Mouse (Mus musculus) mesoderm, embryonic 11.5 days (tissue): ENCODE measurements around the gene Nkiras2.
"Not testable (repeated sequence)": the region's sequence is repeated elsewhere in the genome, so short reads cannot be mapped to it uniquely, and the experiment has no call there.

Source experiments
- DNase-seq: peaks from one replicate; pipeline ENCODE4 v3.0.0-alpha.2; 2012; ENCODE audit warnings: low read depth, low spot score

The Nkiras2 gene

DNA sequence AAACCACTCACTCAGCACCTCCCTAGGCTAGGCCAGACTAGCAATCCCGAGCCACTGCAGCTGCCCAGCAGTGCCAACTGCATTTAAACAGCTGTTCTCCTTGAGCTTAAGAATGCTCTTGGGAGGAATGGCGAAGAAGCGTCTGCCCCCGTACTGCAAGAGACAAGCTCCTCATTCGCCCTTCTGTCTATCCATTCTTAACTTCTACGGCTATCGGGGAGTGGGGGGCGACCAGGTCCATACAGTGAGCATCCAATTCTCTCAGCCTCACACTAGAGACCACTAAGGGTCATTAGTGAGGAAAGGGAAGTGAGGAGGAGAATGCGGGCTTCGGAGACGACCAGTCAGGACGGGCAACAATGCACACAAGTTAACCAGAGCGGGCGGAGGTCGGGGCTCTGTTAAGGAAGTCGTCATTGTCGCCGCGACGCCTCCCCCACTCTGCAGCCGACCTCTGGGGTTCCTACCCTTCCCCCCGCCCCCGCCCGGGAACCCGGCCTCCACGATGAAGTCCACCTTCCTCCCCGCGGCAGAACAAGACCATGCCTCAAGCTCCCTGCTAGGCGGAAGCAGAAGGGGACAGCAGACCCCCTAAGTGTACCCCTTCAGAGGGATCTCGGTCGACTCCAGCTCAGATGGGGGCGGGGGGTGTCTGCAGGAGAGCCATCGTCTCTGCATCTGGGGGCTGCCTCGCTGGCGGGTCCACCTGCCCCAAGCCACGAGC is at the start of gene Nkiras2:
TSS of gene Nkiras2 (plus strand) at position 484 of the 724 bp plus-strand sequence.
- DNase-seq: peak; percentile 80

GRCm38 (mm10) chr11:100569789-100570188 is 49.3 kb upstream of the Nkiras2 start:
- no peak for DNase-seq

DNA sequence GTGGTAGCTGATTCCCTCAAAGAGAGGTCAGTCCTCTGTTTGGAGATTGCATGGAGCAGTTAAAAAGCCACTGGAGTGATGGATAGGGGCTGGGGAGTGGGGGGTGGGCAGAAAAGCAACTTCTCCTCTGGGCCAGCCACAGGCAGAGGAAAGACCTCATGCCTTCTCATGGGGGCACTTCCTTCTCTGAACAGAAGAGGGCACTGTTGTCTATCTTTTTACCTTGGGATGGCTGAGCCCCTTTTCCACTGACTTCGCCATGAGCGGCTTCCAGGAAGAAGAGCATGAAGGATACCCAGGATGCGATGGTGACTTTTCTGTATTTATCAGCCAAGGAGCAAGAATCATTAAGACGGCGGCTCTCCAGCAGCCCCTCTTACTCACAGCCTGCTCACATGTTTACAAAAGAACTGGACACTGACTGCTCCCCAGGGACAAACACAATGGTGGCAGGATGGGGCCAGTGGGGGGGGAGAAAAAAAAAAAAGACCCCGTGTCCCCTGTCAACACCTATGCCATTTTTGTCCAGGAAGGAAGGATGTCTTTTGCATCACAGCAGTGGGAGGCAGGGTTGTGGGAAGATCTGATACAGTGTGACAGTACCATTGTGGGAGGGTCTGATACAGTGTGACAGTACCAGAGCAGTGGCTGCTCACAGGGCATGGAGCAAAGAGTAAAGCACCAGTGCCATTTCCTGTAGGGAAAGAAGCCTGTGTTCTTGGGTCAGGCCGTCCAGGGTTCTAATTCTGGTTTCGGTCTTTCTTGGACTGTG is 48.4 kb upstream of the Nkiras2 start:
- DNase-seq: peak; percentile 86

DNA sequence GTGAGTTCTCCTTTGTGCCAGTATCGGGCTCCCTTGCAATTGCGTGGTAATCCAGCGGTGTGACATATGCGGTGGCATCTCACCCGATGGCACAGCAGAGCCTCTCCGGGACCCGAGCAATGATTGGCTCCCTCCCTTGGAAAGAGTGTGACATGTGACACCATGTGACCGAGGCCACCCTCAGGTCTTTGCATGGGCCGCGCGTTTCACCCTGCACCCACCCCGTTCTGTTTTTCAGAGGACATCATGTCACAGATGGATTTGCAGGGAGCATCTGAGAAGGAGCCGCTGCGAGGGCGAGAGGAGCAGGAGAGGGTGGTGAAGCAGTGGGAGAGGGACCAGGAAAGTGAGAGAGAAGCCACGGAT is 47.9 kb upstream of the Nkiras2 start:
- DNase-seq: no peak

GRCm38 (mm10) chr11:100574188-100574587 is 44.9 kb upstream of the Nkiras2 start:
- no peak for DNase-seq

DNA sequence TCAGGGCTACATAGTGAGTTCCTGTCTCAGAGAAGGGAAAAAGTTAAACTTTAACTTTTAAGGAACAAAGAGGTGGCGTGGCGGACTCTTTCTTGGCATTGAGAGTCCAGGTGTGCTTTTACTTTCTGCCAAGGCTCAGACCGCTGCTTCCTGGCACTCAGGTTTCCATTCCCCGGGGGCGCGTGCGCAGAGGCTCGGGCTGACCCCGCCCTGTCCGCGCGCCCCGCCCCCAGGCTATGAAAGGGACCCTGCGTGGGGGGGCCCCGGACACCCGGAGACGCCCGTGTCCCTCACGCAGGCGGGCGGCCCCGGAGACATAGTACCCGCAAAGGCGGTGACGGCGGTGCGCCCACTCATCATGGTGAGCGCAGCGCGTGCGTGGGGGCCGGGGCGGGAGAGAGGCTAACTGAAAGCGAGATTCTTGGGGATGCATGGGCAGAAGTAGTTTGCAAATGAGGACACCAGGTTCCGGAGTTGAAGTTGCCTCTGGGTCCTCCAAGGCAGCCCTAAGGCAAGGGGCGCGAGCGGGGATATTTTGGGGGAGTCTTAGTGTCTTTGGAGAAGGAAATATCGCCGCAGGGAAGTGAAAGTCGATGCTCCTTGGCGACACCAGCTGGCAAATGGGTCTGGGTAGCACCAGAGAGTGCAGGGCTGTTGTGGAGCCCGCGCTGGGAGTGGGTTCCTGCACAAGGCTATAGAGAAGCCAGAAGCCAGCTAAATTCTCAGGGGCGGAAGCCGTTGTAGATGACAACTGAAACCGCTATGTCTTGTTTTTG is 44.1 kb upstream of the Nkiras2 start, which contains the start of gene Cnp:
TSS of gene Cnp (plus strand) at position 197 of the 776 bp plus-strand sequence.
- peak; percentile 54 for DNase-seq

DNA sequence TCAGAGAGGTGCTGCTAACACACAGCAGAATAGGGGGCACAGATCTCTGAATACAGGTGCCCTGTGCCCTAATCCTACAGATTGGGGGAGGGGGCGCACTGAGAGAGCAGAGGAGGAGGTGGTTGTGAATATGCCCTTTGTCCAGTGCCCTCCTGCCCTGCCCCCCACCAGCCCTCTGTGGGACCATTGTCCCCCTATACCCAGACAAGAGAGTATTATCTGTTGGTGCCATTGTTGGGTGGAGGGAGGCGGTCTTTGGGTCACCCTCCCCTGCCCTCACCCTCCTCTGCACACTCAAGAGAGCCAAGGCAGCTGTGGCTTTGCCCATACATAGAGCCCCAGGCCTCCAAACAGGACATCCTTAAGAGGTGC is 43.6 kb upstream of the Nkiras2 start:
- DNase-seq: no peak

DNA sequence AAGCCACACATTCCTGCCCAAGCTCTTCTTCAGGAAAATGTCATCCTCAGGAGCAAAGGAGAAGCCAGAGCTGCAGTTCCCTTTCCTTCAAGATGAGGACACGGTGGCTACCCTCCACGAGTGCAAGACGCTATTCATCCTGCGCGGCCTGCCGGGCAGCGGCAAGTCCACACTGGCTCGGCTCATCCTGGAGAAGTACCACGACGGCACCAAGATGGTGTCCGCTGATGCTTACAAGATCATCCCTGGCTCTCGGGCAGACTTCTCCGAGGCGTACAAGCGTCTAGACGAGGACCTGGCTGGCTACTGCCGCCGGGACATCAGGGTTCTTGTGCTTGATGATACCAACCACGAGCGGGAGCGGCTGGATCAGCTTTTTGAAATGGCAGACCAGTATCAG is 42.8 kb upstream of the Nkiras2 start:
- no peak for DNase-seq

DNA sequence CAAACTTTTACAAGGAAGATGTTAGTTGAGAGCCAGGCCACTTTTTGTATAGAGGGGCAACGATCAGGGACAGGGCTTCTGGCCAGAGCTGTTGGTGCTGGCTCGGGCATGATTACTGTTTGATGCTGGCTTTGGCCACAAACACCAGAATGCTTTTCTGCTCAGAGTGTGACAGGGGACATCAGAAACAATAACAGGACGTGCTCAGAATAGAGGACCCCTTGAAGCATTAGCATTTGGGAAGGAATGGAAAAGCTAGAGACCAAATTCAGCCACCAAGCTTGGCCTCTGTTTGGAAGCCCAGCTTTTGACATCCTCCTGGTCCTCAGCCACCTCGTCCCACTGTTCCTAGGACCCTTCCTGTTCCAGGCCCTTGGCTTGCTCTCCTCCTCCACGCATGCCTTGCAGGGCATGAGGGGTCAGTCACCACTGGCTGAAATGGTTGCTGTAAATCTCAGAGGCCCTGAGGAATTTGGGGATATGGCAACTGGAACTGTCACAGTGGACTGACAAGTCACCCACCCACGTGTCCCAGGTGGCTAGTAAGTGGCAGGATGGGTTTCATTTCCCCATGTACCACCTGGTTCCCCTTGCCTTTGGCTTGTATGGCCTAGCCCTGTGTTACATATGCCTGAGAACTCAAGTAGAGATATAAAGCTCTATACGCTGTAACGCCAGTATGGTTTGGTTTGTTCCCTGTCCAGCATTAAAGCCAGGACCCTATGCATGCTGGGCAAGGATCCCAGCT is 41.0 kb upstream of the Nkiras2 start:
- DNase-seq: no peak

GRCm38 (mm10) chr11:100579116-100579799 is 39.8 kb upstream of the Nkiras2 start:
- no peak for DNase-seq

DNA sequence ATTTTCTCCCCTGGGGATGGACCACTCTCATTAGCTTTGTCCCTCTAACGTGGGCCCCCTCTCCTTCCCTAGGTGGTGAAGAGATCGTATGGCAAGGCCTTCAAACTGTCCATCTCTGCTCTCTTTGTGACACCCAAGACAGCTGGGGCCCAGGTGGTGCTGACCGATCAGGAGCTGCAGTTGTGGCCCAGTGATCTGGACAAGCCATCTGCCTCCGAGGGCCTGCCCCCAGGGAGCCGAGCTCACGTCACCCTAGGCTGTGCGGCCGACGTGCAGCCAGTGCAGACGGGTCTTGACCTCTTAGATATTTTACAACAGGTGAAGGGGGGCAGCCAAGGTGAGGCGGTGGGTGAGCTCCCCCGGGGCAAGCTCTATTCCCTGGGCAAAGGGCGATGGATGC is 38.8 kb upstream of the Nkiras2 start:
- DNase-seq: no peak

- DNase-seq: no peak
Measured at GRCm38 (mm10) chr11:100581756-100582155, 37.3 kb upstream of the Nkiras2 start.

DNA sequence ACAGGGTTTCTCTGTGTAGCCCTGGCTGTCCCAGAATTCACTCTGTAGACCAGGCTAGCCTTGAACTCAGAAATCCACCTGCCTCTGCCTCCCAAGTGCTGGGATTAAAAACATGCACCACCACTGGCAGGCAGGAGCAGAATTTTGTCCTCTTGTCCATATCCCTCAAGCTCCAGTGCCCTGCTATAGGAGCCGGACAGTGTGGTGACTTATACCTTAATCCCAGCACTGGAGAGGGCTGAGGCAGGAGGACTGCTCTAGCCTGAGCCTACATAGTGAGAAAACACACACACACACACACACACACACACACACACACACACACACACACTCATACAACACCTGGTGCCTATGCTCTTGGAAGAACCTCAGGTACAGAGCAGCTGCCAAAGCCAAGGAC is 36.6 kb upstream of the Nkiras2 start:
- DNase-seq: not testable (repeated sequence)

DNA sequence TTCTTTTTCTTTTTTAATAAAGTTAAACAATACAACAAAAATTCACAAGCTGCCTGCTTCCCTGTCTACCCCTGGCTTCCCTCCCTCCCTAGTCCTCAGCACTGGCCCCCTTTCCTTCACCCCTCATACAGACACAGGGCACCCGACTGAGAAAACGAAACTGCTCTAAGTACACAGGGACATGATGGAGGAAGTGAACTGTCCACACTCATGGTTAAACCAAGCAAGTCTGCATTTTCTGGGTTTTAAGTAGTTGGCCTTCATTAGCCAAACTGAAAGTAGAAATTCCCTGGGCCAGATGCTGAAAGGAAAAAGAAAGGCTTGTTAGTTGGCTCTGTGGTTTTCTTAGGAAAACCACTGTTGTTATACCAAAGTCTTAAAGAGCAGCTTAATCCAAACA is 36.2 kb upstream of the Nkiras2 start:
- DNase-seq: no peak

GRCm38 (mm10) chr11:100584561-100584961 is 34.5 kb upstream of the Nkiras2 start:
- no peak for DNase-seq

GRCm38 (mm10) chr11:100585148-100585547 is 33.9 kb upstream of the Nkiras2 start:
- DNase-seq: no peak

GRCm38 (mm10) chr11:100588462-100588861 is 30.6 kb upstream of the Nkiras2 start:
- no peak for DNase-seq

GRCm38 (mm10) chr11:100592346-100593046 is 26.5 kb upstream of the Nkiras2 start:
- no peak for DNase-seq

GRCm38 (mm10) chr11:100594608-100595007 is 24.4 kb upstream of the Nkiras2 start:
- no peak for DNase-seq

DNA sequence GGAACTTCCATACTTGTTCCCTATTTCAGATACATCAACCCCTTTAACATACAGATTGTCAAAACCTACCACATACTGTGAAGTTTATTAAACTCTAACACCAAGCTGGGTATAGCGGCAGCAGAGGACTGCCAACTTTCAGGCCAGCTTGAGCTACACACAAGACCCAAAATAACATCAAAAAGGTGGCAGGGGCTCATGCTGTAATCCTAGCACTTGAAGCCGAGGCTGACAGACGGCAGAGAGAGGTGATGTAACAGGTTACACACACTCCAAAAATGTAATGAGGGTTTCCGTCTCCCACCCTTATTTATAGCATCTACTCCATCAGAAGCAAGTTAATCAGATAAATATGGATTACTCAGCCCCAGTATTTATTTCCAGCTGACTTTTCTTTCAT is 23.5 kb upstream of the Nkiras2 start:
- DNase-seq: no peak
